Mouse (Mus musculus) sigmoid colon, adult 10 weeks (tissue): Measurements from ENCODE around the gene Shank3. TPM values are rescaled to one million over a fixed set of nuclear protein-coding genes. Genes with fewer than 3 reads are reported as not detected.

Experiments
- polyA plus RNA-seq: library from polyadenylated mRNA; stranded (reverse); fragments of 350-450 nt; fragmentation: Illumina TruSeq; extraction: RNeasy Lipid Tissue Mini Kit (QIAGEN cat#74804); gene quantifications from one replicate; pipeline ENCODE4 v1.2.3, GENCODE M21; 2014; ENCODE audit warnings: low read depth, low replicate concordance

The Shank3 gene
- polyA plus RNA-seq: 0.22 TPM

GRCm38 (mm10) chr15:89498961-89499688, at the start of gene Shank3:
Shank3 (plus strand) TSS chr15:89499623.

GRCm38 (mm10) chr15:89453865-89454478, 45.5 kb upstream of the Shank3 start, which contains the start of gene Mapk8ip2:
Mapk8ip2 (plus strand) TSS chr15:89453913.

GRCm38 (mm10) chr15:89477091-89477491, 22.3 kb upstream of the Shank3 start, which contains the start of gene Arsa:
Arsa (minus strand) TSS chr15:89477425.

GRCm38 (mm10) chr15:89568114-89568513, 68.7 kb downstream of the Shank3 start, which contains the start of gene Acr:
Acr (plus strand) TSS chr15:89568326.

GRCm38 (mm10) chr15:89591723-89592455, 92.5 kb downstream of the Shank3 start, which contains the start of gene Rabl2:
Rabl2 (minus strand) TSS chr15:89591923.

Other genes starting within 250 kb of the Shank3 start
- 4.3 TPM for gene Sbf1, start 184.3 kb upstream of the Shank3 start, polyA plus RNA-seq
- not detected for gene Adm2, start 176.9 kb upstream of the Shank3 start, polyA plus RNA-seq
- not detected for gene Miox, start 165.2 kb upstream of the Shank3 start, polyA plus RNA-seq
- gene Lmf2, start 144.0 kb upstream of the Shank3 start, polyA plus RNA-seq: 5.0 TPM
- gene Ncaph2, start 143.9 kb upstream of the Shank3 start, polyA plus RNA-seq: 11.4 TPM
- 0.54 TPM for gene Sco2, start 125.8 kb upstream of the Shank3 start, polyA plus RNA-seq
- not detected for gene Tymp, start 122.6 kb upstream of the Shank3 start, polyA plus RNA-seq
- not detected for gene Odf3b, start 120.3 kb upstream of the Shank3 start, polyA plus RNA-seq
- gene Klhdc7b, start 114.7 kb upstream of the Shank3 start, polyA plus RNA-seq: not detected
- gene Syce3, start 89.1 kb upstream of the Shank3 start, polyA plus RNA-seq: not detected
- not detected for gene Cpt1b, start 73.8 kb upstream of the Shank3 start, polyA plus RNA-seq
- gene C730034F03Rik, start 70.0 kb upstream of the Shank3 start, polyA plus RNA-seq: 3.1 TPM
- gene Gm44502, start 69.9 kb upstream of the Shank3 start, polyA plus RNA-seq: 0.19 TPM
- gene Chkb, start 69.7 kb upstream of the Shank3 start, polyA plus RNA-seq: 107 TPM
- gene Mapk8ip2, start 45.7 kb upstream of the Shank3 start, polyA plus RNA-seq: 0.63 TPM
- 3.2 TPM for gene Arsa, start 22.2 kb upstream of the Shank3 start, polyA plus RNA-seq
- not detected for gene Acr, start 68.7 kb downstream of the Shank3 start, polyA plus RNA-seq
- gene Rabl2, start 92.3 kb downstream of the Shank3 start, polyA plus RNA-seq: 9.3 TPM